Mouse (Mus musculus) right cerebral cortex, postnatal 25 days (tissue): ENCODE results near the gene Hyal1.
A peak's percentile ranks its signal among the peaks of the same experiment; 100 is the strongest.
"Not testable (repeated sequence)": the region's sequence is repeated elsewhere in the genome, so short reads cannot be mapped to it uniquely, and the experiment has no call there.

ENCODE experiments used
- DNase-seq: peaks from one replicate; pipeline ENCODE4 v3.0.0; 2022

The Hyal1 gene

GRCm38 (mm10) chr9:107551117-107551889, 25.4 kb upstream of the Hyal1 start, which contains the start of gene Rassf1:
TSS of gene Rassf1 (plus strand) at chr9:107551555.
- no peak for DNase-seq

GRCm38 (mm10) chr9:107551890-107552355, 24.8 kb upstream of the Hyal1 start:
- no peak for DNase-seq

GRCm38 (mm10) chr9:107552690-107553393, 23.9 kb upstream of the Hyal1 start:
- no peak for DNase-seq

- no peak for DNase-seq
These were observed 23.0 kb upstream of the Hyal1 start for GRCm38 (mm10) chr9:107553541-107554318.

GRCm38 (mm10) chr9:107554319-107554825, 22.4 kb upstream of the Hyal1 start:
- DNase-seq = peak; percentile 95

- no peak for DNase-seq
These were observed 21.7 kb upstream of the Hyal1 start for GRCm38 (mm10) chr9:107555031-107555457.

GRCm38 (mm10) chr9:107555701-107556100, 21.0 kb upstream of the Hyal1 start:
- no peak for DNase-seq

- no peak for DNase-seq
These were observed 20.4 kb upstream of the Hyal1 start for GRCm38 (mm10) chr9:107556346-107556745.

- DNase-seq = peak; percentile 96
These were observed 13.6 kb upstream of the Hyal1 start, which contains the start of gene Tusc2 for GRCm38 (mm10) chr9:107563029-107563581. TSS of gene Tusc2 (plus strand) at chr9:107563255.

- not testable (repeated sequence) for DNase-seq
These were observed 11.2 kb upstream of the Hyal1 start for GRCm38 (mm10) chr9:107565556-107565955.

- DNase-seq = peak; percentile 64
These were observed 10.6 kb upstream of the Hyal1 start for GRCm38 (mm10) chr9:107566041-107566709.

- no peak for DNase-seq
These were observed 9.9 kb upstream of the Hyal1 start for GRCm38 (mm10) chr9:107566855-107567254.

GRCm38 (mm10) chr9:107567702-107568319, 8.9 kb upstream of the Hyal1 start, which contains the start of gene Hyal2:
TSS of gene Hyal2 (plus strand) at chr9:107567945.
- DNase-seq = no peak

- peak; percentile 81 for DNase-seq
These were observed 8.1 kb upstream of the Hyal1 start for GRCm38 (mm10) chr9:107568331-107569261.

- DNase-seq = no peak
These were observed 7.5 kb upstream of the Hyal1 start for GRCm38 (mm10) chr9:107569270-107569669.

GRCm38 (mm10) chr9:107570016-107570415, 6.7 kb upstream of the Hyal1 start:
- no peak for DNase-seq

GRCm38 (mm10) chr9:107570845-107571244, 5.9 kb upstream of the Hyal1 start:
- no peak for DNase-seq

GRCm38 (mm10) chr9:107571534-107572326, 5.0 kb upstream of the Hyal1 start:
- no peak for DNase-seq

- DNase-seq = no peak
These were observed 4.4 kb upstream of the Hyal1 start for GRCm38 (mm10) chr9:107572327-107572662.
